Mouse (Mus musculus) limb, embryonic 10.5 days (tissue): Measurements from ENCODE around the gene Col3a1. TPM values are rescaled to one million over a fixed set of nuclear protein-coding genes. Genes with fewer than 3 reads are reported as not detected.

Experiments used
- microRNA-seq: library from miRNA; unstranded; fragments of <30 nt; microRNA quantifications from one replicate; pipeline ENCODE4, GENCODE M21; 2017
- polyA plus RNA-seq: library from polyadenylated mRNA; unstranded; fragments of >200 nt; fragmentation: Nextera tagmentation; extraction: Ambion mirVana; gene quantifications from 2 replicates; pipeline ENCODE4 v1.2.1, GENCODE M21; 2016

Col3a1 gene
- polyA plus RNA-seq, 1 experiment from 2014 or later = 463 TPM

Small RNA genes within 50 kb of the gene (microRNA-seq; reads per million reads assigned to microRNA genes)
- gene Gm47302 = not detected

Other genes starting within 250 kb of the Col3a1 start
- gene Col5a2, start 191.7 kb downstream of the Col3a1 start, polyA plus RNA-seq = 22.4 and 31.1 TPM in 2 replicates